Mouse (Mus musculus): ENCODE results near the gene Socs3. TPM values are rescaled to one million over a fixed set of nuclear protein-coding genes. Genes with fewer than 3 reads are reported as not detected.

Socs3 gene
- total RNA-seq, 2 experiments from 2014 or later = 1.8 to 4.7 TPM

DNA sequence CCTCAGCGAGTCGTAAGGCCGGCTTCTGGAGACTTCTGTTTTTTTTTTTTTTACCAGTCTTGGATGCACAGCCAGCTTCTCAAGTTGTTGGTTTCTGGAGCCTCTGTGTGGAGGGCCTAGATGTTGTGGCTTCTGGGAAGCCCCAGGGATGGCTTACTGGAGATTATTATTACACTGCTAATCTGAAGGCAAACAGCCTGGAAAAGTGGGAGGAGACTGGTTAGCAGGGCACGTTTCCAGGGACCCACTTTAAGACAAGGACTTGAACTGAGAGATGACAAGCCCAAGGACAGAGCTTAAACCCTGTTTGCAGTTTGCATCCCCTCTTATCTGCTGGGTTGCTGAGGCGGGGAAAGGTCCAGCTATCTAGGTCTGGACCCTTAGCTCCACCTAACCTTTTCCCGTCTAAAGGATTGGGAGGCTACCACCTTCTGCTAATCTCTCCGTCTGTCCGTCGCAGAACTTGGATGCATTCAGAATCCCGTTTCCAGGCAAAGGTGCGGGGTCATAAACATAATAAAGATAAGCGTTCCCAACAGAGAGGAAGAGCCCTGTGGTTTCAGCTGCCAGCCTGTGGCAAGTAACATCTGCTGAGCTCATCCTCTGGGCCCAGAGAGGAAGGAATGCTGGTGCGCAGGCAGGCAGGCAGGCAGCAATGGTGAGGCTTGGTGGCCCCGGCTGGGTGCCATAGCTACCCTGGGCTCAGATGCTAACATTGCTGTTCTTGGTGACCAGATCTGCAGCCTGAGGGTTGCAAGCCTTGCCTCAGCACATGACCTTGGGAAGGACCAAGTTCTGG is 4.7 kb upstream of the Socs3 start:
- intact Hi-C loops (cut with DNase I) = no loop called here

DNA sequence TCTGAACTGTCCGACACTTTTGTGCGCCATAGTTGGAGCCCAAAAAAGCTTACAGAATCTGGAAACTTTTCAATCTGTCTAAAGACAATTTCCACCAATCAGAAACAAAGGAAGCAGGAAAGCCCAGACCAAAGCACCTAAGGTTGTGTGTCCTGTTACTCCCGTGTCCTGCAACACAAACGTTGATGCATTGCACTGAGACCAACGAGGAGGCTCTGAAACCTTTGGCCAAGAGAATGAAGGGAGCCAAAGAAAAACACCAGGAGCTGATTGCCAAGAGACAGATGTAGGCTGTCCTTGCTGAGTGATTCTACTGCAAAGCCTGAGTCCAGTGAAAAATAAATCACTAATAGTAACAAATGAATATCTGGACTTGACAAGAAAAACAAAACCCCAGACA is 3.7 kb upstream of the Socs3 start:
- no peak for DNase-seq
- intact Hi-C loops (cut with DNase I) = no loop called here

More for the DNA sequence above, 4.7 kb upstream of the Socs3 start:
- no peak for DNase-seq

DNA sequence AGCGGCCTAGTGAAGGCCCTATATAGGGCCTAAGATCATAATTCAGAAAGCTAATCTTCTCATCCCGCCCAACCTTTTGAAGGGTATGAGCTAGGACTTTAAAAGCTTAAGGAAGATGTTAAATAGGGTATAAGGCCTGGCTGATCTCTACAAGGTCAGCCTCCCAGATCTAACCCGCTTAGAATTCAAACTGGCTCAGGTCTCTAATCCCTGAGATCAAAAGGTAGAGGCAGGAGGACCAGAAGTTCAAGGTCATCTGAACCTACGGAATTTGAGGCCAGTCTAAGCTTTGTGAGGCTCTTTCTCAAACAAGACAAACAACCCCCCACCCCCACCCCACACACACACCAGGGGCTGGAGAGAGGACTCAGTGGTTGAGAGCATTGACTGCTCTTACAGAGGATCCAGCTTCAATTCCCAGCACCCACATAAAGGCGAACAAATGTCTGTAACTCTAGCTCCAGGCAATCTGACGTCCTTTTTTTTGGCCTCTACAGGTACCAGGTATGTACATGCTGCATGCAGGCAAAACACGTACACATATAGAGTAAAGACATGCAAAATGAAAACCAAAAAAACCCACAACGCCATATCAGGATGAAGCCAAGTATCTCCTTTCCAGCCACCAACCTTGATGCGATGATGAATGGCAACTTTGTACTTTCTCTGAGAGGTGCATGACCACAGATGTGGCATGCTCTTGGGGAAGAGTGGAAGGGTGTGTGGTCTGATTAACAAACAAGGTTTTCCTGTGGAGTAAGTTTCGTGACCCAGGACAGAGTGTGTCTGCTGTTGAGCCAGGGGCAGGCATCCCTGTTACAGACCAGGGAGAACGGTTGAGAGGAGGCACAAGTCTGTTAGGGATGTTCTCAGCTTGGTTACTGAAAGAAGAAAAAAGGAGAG is 3.1 kb upstream of the Socs3 start:
- intact Hi-C loops (cut with DNase I) = no loop called here
- no peak for DNase-seq

DNA sequence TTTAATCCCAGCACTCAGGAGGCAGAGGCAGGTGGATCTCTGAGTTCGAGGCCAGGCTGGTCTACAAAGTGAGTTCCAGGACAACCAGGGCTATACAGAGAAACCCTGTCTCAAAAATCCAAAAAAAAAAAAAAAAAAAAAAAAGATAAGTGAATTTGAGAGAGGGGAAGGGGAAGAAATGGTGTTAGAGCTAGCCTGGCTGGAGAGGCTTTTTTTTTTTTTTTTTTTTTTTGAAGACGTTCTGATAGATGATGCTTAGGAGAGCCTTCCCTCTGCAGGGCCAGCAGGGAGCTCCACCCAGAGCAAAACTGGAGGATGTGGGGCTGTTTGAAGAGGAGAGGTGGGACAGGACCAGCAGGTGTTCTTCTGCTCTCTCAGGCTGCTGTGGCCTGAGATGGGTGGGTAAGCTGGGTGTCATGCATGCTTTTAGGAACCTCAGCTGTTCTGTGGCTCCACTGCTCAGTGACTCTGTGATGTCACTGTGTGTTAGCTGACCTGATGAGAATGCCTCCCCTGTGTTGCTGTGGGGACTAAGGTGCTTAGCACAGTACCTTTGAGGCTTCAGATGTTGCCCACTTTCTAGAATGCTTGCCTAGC is 1.9 kb upstream of the Socs3 start:
- intact Hi-C loops (cut with DNase I) = loop anchor here (2.0 kb wide), 1 partner anchor 57 kb away; no protein-coding TSS in a partner anchor
- no peak for DNase-seq

DNA sequence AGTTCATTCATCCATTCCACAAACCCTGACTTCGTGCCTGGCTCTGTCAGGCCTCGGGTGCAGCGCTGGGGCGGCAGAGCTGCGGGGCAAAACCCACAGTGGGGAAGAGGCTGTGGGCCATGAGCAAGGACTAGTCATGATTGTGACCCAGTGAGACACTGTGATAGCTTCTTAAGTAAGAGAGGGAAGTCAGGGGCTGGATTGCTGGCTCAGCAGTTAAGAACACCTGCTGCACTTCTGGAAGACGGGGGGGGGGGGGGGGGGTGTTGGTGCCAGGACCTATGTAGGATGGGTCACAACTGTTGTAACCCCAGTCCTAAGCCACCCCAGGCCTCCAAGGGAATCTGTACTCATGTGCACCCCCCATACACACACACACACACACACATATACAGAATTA is 1.3 kb upstream of the Socs3 start:
- intact Hi-C loops (cut with DNase I) = loop anchor here (2.0 kb wide), 1 partner anchor 56 kb away; no protein-coding TSS in a partner anchor
- no peak for DNase-seq

DNA sequence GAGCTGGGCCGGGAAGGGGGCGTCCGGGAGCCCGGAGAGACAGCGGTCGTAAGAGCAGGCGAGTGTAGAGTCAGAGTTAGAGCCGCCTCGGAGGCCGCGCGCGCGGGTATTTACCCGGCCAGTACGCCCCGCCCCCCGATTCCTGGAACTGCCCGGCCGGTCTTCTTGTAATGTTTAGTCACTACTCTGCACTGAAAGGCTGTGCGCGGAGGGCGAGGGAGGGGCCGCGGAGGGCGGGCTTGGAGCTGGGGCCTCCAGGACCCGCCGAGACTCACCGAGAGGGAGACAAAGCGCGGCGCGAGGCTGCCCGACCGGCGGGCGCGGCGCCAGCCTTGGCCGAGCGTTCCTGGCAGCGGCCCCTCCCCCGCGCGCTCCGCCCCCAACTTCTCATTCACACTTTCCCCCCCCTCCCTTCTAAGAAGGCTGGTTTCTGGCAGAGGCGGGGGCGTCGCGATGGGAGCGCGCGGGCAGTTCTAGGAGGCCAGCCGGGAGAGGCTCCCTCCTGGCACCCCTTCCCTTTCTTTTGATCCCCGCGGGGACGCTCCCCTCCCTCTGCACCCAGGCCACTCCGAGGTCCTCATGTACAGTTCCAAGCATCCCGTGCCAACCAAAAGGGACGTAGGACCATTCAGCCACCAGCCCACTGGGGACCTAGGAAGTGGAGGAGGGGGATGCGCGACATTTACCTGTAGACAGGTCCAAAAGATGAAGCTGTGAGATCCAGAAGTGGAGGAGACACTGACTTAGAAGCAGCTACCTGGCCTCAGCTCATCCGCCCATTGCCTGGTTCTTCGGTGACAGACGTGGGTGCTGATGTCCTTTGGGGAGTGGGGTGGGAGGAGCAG is 525 bp downstream of the Socs3 start:
- peak; percentile 93 to 97 for DNase-seq
- intact Hi-C loops (cut with DNase I) = loop anchor here (5.0 kb wide), 2 partner anchors 37 to 97 kb away; partner anchors contain the start of gene Tha1

DNA sequence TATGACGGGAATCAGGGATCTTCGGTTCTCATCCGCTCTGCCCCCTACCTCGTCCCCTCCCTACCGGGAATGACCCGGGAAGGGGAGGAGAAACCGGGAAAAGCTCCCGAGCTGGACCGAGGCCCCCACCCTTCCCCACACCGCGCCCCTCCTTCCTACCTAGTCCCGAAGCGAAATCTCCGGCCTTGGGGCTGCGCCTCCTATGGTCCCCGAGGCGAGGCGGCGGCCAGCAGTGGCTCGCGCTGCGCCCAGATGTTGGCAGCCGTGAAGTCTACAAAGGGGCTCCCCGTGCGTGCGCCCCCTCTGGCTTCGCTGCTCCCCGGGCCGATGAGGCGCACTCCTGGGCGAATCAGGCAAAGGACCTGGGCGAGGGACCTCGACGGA is 1.1 kb downstream of the Socs3 start:
- intact Hi-C loops (cut with DNase I) = loop anchor here (5.0 kb wide), 2 partner anchors 36 to 96 kb away; partner anchors contain the start of gene Tha1
- no peak for DNase-seq

DNA sequence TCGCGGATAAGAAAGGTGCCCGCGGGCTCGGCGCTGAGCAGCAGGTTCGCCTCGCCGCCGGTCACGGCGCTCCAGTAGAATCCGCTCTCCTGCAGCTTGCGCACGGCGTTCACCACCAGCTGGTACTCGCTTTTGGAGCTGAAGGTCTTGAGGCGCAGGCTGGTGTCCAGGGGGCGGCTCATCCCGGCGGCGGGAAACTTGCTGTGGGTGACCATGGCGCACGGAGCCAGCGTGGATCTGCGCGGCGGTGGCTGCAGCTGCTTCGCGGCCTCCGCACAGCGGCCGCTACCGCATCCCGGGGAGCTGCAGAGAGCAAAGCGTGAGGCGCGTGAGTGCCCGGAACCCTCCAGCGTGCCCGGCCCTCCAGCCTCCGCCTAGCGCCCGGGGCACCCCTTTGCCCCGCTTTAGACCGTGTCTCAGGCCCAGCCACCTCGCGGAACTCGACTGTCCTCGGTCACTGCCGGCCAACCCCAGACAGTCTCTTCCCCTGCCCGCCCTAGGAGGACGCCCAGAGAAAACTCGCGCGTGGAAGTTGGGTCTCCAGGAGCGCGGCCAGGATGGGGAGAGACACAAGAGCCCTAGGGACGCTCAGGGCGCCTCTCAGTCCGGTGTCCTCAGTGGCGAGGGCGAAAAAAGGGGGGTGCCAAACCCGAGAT is 1.7 kb downstream of the Socs3 start:
- intact Hi-C loops (cut with DNase I) = loop anchor here (5.0 kb wide), 2 partner anchors 36 to 96 kb away; partner anchors contain the start of gene Tha1
- DNase-seq = peak in 1 of 2 experiments; percentile 43

DNA sequence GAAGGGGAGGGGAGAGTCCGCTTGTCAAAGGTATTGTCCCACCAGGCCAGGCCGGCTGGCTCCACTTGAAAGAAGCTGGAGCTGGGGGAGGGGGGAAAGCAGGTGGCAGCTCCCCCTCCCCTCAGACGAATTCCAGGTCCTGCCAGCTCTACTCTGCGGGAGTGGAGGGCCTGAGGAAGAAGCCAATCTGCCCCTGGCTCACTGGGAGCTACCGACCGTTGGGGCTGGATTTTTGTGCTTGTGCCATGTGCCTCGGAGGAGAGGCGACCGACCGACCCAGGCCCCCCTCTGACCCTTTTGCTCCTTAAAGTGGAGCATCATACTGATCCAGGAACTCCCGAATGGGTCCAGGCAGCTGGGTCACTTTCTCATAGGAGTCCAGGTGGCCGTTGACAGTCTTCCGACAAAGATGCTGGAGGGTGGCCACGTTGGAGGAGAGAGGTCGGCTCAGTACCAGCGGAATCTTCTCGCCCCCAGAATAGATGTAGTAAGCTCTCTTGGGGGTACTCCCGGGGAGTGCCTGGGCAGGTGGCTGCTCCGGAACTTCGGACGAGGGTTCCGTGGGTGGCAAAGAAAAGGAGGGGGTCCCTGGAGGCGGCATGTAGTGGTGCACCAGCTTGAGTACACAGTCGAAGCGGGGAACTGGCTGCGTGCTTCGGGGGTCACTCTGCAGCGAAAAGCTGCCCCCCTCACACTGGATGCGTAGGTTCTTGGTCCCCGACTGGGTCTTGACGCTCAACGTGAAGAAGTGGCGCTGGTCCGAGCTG is 2.4 kb downstream of the Socs3 start:
- intact Hi-C loops (cut with DNase I) = loop anchor here (5.0 kb wide), 2 partner anchors 35 to 95 kb away; partner anchors contain the start of gene Tha1
- peak in 1 of 2 experiments; percentile 25 for DNase-seq

DNA sequence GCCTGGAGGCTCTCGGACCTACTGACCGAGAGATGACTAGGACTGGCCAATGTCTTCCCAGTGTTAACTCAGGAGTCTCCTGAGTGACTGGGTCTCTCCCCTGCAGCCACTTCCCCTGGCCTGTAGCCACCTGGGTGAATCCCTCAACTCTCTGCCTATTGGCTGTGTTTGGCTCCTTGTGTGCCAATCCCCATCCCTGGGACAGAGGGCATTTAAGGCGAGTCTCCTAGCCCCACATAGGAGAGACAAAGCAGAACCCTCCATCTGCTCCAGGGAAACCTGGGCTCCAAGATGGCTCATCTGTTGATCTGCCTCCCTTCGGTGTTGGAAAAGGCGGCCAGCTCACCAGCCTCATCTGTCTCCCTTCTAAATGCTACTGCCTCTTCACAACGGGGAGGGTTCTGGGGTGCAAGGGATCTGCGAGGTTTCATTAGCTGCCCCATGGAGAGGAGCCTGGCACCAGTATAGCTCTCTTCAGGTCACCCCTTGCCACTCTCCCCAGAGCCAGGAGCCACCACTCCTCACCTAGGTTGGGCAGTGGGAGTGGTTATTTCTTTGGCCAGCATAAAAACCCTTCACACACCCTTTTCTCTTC is 3.2 kb downstream of the Socs3 start:
- DNase-seq = no peak
- intact Hi-C loops (cut with DNase I) = loop anchor here (5.0 kb wide), 2 partner anchors 34 to 94 kb away; partner anchors contain the start of gene Tha1

DNA sequence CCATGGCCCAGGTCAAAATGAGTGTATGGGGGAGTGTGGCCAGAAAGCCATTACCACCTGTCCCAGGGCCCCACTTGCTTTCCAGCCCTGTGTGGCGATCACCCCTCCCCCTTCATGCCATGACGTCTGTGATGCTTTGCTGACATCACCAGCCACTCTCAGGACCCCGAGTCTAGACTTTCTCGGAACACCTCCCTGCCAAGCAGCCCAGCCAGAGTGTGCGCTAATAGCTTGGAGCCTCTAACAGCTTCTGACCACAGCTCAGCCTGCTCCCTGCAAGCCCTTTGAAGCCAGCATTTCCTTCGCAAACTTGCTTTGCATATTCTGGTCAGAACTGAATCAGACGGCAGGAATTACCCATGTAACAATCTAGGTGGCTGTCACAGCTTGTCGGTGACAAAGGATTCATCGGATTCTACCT is 4.3 kb downstream of the Socs3 start:
- DNase-seq = no peak
- intact Hi-C loops (cut with DNase I) = loop anchor here (5.0 kb wide), 2 partner anchors 33 to 93 kb away; partner anchors contain the start of gene Tha1

DNA sequence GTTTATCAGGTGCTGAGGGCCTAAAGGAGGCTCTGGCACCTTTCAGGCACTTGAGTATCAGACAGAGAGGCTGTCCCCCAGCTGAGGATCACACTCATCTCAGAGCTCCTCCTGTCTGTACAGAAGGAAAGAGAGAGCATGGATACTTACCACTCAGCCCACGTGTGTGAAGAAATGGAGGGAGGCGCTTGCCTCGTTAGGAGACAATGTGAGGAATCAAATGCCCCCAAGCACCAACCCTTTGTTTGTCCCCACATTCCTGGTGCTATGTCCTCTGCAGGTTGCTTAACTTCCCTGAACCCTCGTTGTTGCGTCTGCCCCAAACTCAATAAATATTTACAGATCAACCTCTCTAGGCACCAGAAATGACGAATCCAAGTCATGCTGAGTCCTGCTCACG is 4.8 kb downstream of the Socs3 start:
- no peak for DNase-seq
- intact Hi-C loops (cut with DNase I) = loop anchor here (5.0 kb wide), 2 partner anchors 33 to 93 kb away; partner anchors contain the start of gene Tha1

DNA sequence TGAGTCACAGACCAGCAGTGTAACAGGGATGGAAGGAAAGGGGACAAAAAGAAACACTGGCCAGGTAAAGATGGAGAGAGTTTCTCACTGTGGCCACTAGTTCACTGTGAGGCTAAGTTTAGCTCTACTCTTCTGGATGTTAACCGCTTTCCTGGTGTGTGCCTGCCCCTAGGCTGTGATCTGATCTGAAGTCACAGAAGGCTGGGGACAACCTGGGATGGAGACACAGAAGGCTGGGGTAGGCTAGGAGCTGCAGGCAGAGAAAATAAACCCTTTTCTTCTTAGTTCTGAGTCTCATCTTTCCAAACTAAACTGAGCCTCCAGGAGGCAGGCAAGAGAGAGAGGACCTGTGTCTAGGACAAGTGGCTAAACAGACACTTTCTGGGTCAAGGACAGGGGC is 5.6 kb downstream of the Socs3 start:
- no peak for DNase-seq
- intact Hi-C loops (cut with DNase I) = no loop called here

DNA sequence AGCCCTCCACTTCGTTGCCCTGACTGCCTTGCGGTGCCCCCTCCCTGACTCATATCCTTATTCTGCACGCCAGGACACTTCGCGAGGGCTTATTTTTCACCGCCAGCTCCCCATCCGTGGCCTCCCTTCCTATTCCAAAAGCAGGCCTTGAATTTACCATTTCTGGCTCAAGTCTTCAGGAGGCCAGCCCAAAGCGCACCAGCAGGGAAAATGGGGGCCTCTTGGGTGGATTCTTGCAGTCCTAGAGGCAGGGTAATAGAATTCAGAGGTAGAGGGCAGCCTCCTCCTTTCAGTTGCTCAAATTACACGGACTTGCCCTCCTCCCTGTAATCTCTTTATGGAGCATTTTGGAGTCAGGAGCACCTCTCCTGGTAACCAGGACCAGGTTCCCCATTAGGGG is 6.0 kb downstream of the Socs3 start:
- DNase-seq = no peak
- intact Hi-C loops (cut with DNase I) = no loop called here

DNA sequence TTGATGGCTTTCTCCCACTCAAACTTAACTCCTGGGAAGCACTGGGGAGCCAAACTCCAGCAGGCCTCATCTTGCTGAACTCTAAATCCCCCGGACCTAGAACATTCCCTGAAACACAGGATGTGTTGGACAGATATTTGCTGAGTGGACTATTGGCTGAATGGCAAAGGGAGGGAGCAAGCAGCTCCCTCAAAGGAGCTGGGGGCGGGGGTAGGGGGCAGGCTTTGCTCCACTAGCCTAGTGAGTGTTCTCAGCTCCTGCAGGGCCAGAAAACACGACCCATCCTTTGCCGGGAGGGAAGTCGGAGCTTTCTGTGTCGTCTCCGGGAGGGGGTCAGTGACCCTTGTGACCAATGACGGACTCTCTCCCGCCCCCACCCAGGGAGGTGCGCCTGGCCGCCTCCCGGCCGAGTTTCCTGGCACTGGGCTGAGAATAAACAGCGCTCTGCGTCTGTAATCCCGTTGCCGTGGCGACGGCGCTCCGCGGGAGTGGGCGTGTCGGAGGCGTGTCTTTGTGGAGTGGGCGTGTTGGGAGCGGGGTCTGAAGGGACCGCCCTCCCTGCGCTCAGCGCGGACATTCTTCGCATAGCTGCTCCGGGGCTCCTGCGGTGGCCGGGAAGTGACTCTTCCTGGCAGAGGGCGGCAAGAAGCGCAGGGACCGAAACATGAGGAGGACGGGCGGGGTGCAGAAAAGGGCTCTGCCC is 6.6 kb downstream of the Socs3 start:
- intact Hi-C loops (cut with DNase I) = no loop called here

DNA sequence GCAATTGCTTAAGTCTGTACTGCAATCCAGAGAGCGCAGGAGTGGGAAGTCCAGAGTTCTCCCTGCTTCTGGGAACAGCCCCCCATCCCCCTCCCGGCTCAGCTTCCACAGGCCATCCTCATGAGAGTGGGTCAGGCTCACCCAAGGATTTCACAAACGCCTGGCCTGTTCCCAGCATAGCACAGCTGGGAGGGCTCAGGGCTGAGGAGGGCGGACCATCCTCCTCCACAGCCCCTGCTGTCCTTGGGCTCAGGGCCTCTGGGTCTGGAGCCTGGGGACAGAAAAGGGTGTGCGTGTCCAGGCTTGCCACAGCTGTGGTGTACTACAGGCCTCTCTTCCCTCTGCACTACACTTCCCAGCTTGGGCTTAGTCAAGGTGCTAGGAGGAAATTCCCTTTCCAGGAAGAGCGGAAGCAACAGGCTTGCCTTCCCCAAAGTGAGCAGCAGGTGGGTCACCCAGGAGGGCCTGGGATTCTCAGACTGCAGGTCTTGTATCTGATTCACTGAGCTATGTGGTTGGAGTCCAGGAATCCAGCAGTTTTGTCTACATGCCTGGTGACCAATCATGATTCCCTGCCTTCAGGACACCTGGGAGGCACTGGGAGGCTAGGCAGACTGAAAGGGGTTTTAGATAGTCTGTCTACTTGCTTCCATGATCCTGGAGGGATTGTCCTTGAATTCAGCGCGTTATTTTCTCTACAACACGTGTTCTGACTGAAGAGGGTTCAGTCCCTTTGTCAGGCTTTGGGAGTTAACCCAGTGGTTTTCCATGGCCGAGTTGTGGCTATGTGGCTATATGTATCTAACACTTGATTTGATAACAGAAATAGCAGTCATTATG is 7.4 kb downstream of the Socs3 start:
- intact Hi-C loops (cut with DNase I) = no loop called here
- peak; percentile 74 to 88 for DNase-seq

More for the DNA sequence above, 6.6 kb downstream of the Socs3 start:
- peak; percentile 99 for DNase-seq

All from gastrocnemius, postnatal 36 days (tissue).